Mouse (Mus musculus) liver, embryonic 11.5 days (tissue): ENCODE results near the gene Clec2i. TPM values are rescaled to one million over a fixed set of nuclear protein-coding genes. Genes with fewer than 3 reads are reported as not detected.
A peak's percentile ranks its signal among the peaks of the same experiment; 100 is the strongest.

Experiments
- ATAC-seq: fragments of 200-750 bp; cut with Nextera tagmentation; replicated peaks from 2 replicates; pipeline ENCODE4 v1.8.0; 2017; ENCODE audit warnings: moderate number of reproducible peaks, mild to moderate bottlenecking, moderate TSS enrichment, moderate library complexity; ENCODE audit not compliant: low FRiP score
- DNase-seq: peaks from one replicate; pipeline ENCODE4 v3.0.0-alpha.2; 2017; ENCODE audit warnings: low spot score
- H3K27ac ChIP-seq: fragments of 300-500 bp; sonication (generic); 2 replicates; pipeline ENCODE4 v1.5.1; 2014; ENCODE audit warnings: mild to moderate bottlenecking, low read depth, low read length, control low read depth
- H3K27me3 ChIP-seq: fragments of 300-500 bp; sonication (generic); replicated peaks from 2 replicates; pipeline ENCODE4 v1.6.1; 2014; ENCODE audit warnings: low read length, mixed read lengths; ENCODE audit not compliant: control insufficient read depth, insufficient read depth
- H3K36me3 ChIP-seq: fragments of 300-500 bp; sonication (generic); 2 replicates; pipeline ENCODE4 v1.6.1; 2014; ENCODE audit warnings: mild to moderate bottlenecking, low read length, moderate library complexity, mixed read lengths; ENCODE audit not compliant: control insufficient read depth, insufficient read depth
- H3K4me1 ChIP-seq: fragments of 300-500 bp; sonication (generic); replicated peaks from 2 replicates; pipeline ENCODE4 v1.6.1; 2014; ENCODE audit warnings: low read length, mixed read lengths; ENCODE audit not compliant: control insufficient read depth, insufficient read depth
- H3K4me2 ChIP-seq: fragments of 300-500 bp; sonication (generic); 2 replicates; pipeline ENCODE4 v1.6.1; 2014; ENCODE audit warnings: mild to moderate bottlenecking, control low read depth, moderate library complexity
- H3K4me3 ChIP-seq: fragments of 300-500 bp; sonication (generic); 2 replicates; pipeline ENCODE4 v1.5.1; 2014; ENCODE audit warnings: low read depth, low read length, control low read depth
- H3K9ac ChIP-seq: fragments of 300-500 bp; sonication (generic); 2 replicates; pipeline ENCODE4 v1.6.1; 2014; ENCODE audit warnings: low read depth, low read length, control low read depth
- H3K9me3 ChIP-seq: fragments of 300-500 bp; sonication (generic); 2 replicates; pipeline ENCODE4 v1.6.1; 2016; ENCODE audit warnings: low read length, inconsistent platforms, mixed read lengths; ENCODE audit not compliant: control insufficient read depth
- WGBS: fragments of 180-500 bp; shearing (Covaris S2); extraction: QIAGEN DNeasy Blood & Tissue Kit; methylation state at CpG from one replicate; pipeline ENCODE4 v1.1.7; 2014; 5-methylcytosine and 5-hydroxymethylcytosine counted together
- polyA plus RNA-seq: library from polyadenylated mRNA; unstranded; fragments of >200 nt; fragmentation: Nextera tagmentation; extraction: Ambion mirVana; gene quantifications from 2 replicates; pipeline ENCODE4 v1.2.1, GENCODE M21; 2014

The Clec2i gene
- polyA plus RNA-seq, 1 experiment from 2014 or later, result not detected

DNA sequence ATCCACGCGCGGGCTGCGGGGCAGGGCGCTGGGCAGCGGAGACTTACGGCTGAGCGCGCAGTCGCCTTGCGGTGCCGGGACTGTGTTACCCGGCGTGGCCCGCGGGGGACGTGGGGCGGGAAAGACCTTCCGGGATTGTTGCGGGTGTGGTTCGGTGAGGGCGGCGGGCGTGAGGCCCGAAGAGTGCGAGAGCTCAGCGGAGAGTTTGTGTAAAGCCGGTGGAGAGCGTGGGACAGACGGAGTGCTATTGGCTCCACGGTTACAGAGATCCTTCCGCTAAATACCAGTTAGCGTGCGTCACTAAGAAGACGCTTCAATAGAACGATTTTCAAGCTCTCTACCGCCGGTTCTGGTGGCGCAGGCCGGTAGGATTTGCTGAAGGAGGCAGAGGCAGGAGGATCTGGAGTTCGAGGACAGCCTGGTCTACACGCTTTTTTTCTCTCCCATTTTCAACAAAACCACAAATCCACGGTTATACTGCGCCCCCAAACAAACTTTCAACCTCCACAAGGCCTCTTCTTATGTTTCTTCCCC, 44.4 kb upstream of the Clec2i start:
- Histone ChIP-seq H3K36me3 (no peaks in the 10 kb centered on the region), H3K27ac (peak overlapping the region; percentile 79), H3K27me3 (no peaks in the 10 kb centered on the region), H3K9ac (peak overlapping the region; percentile 83), H3K4me2 (peak overlapping the region; percentile 95), H3K4me1 (peaks cover 15% of the 10 kb centered on the region), H3K9me3 (no peaks in the 10 kb centered on the region), H3K4me3 (peak overlapping the region; percentile 66)
- DNase-seq (peak; percentile 96), ATAC-seq (peak; percentile 64)
- WGBS, result under 1% methylated on average over 44 of the region's 44 CpGs

DNA sequence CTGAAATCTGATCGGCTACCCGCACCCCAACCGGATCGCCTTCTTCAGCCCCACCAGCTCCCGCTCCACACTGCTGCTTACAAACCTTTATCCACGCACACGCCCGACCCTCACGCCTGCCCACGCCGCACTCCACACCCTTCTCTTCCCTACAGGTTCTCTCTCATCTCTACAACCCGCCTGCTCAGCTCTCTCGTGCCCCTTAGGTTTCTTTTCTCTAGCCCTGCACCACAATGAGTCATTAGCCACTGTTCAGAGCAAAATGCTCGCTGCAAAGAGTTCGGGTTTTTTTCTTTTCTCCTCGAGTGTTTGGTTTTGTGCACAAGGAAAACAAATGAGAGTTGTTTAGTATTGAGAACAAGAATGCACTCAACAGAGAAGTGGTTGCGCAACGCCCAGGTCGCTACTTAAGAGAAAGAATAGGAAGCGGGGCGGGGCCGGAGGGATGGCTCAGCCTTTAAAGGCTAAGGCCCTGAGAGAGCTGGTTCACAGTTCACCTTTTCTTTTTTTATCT, 43.9 kb upstream of the Clec2i start:
- peak overlapping the region; percentile 79 for H3K27ac ChIP-seq
- under 1% methylated on average over 22 of the region's 22 CpGs for WGBS
- no peaks in the 10 kb centered on the region for H3K27me3 ChIP-seq
- peak overlapping the region; percentile 66 for H3K4me3 ChIP-seq
- DNase-seq (no peak), ATAC-seq (peak; percentile 2)
- H3K9me3 ChIP-seq, result no peaks in the 10 kb centered on the region
- H3K9ac ChIP-seq, result peak overlapping the region; percentile 79
- no peaks in the 10 kb centered on the region for H3K36me3 ChIP-seq
- H3K4me1 ChIP-seq, result peaks cover 15% of the 10 kb centered on the region
- H3K4me2 ChIP-seq, result peak overlapping the region; percentile 95

DNA sequence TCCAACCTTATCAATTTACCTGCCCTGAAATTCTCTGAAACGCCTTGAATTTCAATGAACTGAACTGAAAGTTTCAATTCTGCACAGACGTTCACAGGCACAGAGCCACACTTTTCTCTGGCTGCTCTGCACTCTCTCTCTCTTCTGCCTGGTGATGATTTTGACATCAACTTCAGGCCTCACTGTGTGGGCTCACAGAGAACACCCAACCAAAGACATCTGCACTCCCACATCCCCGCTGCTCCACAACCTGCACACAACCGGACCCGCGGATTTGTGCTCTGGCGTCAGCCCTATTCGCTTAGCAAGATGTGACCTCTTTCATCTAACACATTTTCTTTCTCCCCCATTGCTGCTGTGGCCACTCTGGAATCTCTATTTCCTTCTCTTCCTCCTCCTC, 43.3 kb upstream of the Clec2i start:
- H3K9ac ChIP-seq, result no peak overlapping the region
- peak overlapping the region; percentile 66 for H3K4me3 ChIP-seq
- DNase-seq, result no peak
- WGBS, result 25% methylated on average over 8 of the region's 8 CpGs
- no peaks in the 10 kb centered on the region for H3K9me3 ChIP-seq
- no peaks in the 10 kb centered on the region for H3K27me3 ChIP-seq
- H3K36me3 ChIP-seq, result no peaks in the 10 kb centered on the region
- H3K4me1 ChIP-seq, result peaks cover 15% of the 10 kb centered on the region
- ATAC-seq, result no peak
- H3K27ac ChIP-seq, result no peak overlapping the region
- H3K4me2 ChIP-seq, result peak overlapping the region; percentile 95

DNA sequence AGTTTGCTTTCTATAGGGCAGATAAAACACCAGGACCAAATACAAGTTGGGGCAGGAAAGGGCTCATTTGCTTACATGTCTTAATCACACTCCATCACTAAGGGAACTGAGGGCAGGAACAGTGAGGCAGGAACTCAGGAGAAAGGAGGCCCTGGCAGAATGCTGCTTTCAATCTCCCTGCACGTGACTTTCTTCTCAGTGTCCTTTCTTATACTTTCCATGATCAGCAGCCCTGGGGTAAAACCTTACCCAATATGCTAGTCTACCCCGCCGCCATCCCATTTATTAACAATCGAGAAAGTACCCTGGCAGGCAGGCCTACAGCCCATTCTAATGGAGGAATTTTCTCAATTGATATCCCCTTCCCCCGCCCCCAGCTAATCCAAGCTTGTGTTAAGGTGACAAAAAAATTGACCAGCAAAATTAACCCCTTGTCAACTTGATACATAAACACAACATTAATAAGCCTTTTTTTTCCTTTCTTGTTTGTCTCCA, 42.8 kb upstream of the Clec2i start:
- H3K27me3 ChIP-seq, result no peaks in the 10 kb centered on the region
- no peaks in the 10 kb centered on the region for H3K9me3 ChIP-seq
- H3K4me1 ChIP-seq, result peaks cover 15% of the 10 kb centered on the region
- ATAC-seq (no peak), DNase-seq (no peak)
- H3K4me3 ChIP-seq, result no peak overlapping the region
- H3K9ac ChIP-seq, result no peak overlapping the region
- WGBS, result 84% methylated on average over 5 of the region's 5 CpGs
- no peak overlapping the region for H3K27ac ChIP-seq
- peak overlapping the region; percentile 95 for H3K4me2 ChIP-seq
- no peaks in the 10 kb centered on the region for H3K36me3 ChIP-seq

DNA sequence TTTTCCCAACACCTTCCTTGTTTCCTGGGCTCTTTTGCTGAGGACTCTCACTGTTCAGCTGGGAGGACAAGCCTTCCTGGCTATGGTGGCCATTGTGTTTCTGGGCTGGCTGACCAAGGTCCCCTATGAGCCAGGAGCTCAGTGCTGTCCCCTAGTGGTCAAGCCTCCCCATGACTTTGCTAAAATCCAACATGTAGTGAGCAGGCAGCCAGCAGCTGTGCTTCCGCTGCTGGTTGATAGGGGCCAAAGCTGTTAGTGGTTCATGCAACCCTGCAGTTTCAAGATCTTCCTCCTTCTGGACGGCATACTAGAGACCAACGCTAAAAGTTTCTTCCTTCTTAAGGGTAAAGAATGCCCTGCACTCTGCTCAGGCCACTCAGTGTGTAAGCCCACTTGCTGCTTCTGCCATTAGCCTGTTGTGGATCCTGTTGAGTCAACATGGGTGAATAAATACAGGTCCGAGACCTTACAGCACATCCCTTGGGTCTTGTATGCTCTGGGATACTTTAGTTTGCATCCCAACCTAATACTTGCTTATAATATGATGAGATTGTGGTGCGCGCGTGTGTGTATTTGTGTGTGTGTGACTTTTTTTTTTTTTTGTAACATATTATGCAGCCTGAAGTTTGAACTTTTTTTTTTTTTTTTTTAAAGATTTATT, 41.9 kb upstream of the Clec2i start:
- Histone ChIP-seq H3K27me3 (no peaks in the 10 kb centered on the region), H3K4me2 (peak overlapping the region; percentile 48), H3K9ac (no peak overlapping the region), H3K27ac (peak overlapping the region; percentile 68), H3K36me3 (no peaks in the 10 kb centered on the region), H3K4me3 (peak overlapping the region; percentile 30; the same call in 1 of the 2 replicates), H3K4me1 (peaks cover 15% of the 10 kb centered on the region), H3K9me3 (no peaks in the 10 kb centered on the region)
- DNase-seq (peak; percentile 86), ATAC-seq (peak; percentile 63)
- 19% methylated on average over 7 of the region's 7 CpGs for WGBS

DNA sequence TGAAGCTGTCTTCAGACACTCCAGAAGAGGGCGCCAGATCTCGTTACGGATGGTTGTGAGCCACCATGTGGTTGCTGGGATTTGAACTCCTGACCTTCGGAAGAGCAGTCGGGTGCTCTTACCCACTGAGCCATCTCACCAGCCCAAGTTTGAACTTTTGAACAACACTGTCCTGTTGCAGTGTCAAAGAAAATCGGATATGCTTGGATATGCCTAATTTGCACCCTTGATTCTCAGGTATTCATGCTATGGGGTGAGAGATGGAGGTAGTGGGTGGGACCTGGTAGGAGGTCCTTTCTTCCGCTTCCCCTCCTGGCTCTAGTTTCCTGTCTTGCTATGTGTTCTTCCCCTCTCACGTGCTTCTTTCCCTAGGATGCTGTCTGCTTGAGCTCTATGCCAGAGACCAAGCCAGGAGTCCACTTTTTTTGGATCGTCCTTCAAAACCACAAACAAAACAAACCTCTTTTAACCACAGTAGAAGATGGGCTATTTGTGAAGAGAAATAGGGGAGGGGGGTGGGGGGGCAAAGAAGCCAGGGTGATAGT, 41.3 kb upstream of the Clec2i start:
- Histone ChIP-seq H3K27me3 (no peaks in the 10 kb centered on the region), H3K4me1 (peaks cover 15% of the 10 kb centered on the region), H3K9me3 (no peaks in the 10 kb centered on the region), H3K27ac (no peak overlapping the region), H3K4me2 (no peak overlapping the region), H3K9ac (no peak overlapping the region), H3K4me3 (no peak overlapping the region), H3K36me3 (no peaks in the 10 kb centered on the region)
- 50% methylated on average over 6 of the region's 9 CpGs for WGBS
- peak; percentile 39 for ATAC-seq
- no peak for DNase-seq

DNA sequence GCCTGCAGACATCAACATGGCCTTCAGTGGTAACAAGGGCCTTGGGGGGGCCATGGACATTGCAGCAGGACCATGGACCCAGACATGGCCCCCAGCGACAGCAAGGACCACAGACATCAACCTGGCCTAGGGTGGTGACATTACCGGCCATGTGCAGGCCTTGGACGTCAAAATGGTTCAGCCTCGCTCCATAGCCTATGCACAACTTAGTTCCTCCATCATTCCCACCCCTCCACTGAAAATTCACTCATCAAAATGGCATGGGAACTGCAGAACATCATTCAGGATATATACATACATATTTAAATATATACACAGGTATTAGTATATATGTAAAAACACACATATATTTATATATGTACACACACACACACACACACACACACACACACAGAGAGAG, 40.0 kb upstream of the Clec2i start:
- no peak overlapping the region for H3K4me3 ChIP-seq
- DNase-seq (no peak), ATAC-seq (no peak)
- H3K4me1 ChIP-seq, result peaks cover 7% of the 10 kb centered on the region; the same call in 1 of the 2 replicates
- no peaks in the 10 kb centered on the region for H3K9me3 ChIP-seq
- no peak overlapping the region for H3K9ac ChIP-seq
- H3K27me3 ChIP-seq, result no peaks in the 10 kb centered on the region
- H3K27ac ChIP-seq, result no peak overlapping the region
- no peaks in the 10 kb centered on the region for H3K36me3 ChIP-seq
- H3K4me2 ChIP-seq, result no peak overlapping the region
- WGBS, result 88% methylated on average over 4 of the region's 4 CpGs

DNA sequence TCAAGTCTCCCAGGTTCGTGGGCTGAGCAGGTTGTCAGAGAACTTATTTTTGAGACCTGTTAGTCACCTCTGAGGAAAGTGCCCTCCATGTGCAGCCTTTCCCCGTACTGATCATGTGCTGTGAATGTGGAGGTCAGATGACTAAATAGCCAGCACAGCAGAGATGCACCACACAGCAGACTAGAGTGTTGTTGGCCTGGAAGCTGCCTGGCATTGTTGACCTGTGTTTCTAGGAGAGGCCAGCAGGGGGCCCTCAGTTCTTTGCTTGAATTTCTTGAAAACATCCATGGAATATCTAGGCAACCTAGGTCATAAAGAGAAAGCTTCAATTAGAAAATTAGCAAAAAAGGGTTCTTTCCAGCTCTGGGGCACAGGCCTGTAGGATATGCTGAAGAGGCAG, 37.5 kb upstream of the Clec2i start:
- no peak for ATAC-seq
- H3K9ac ChIP-seq, result no peak overlapping the region
- H3K4me3 ChIP-seq, result no peak overlapping the region
- H3K27me3 ChIP-seq, result no peaks in the 10 kb centered on the region
- no peak overlapping the region for H3K4me2 ChIP-seq
- H3K9me3 ChIP-seq, result no peaks in the 10 kb centered on the region
- H3K4me1 ChIP-seq, result no peaks in the 10 kb centered on the region
- no peak for DNase-seq
- 57% methylated on average over 2 of the region's 2 CpGs for WGBS
- no peaks in the 10 kb centered on the region for H3K36me3 ChIP-seq
- H3K27ac ChIP-seq, result no peak overlapping the region
